Mouse (Mus musculus) megakaryocyte-erythroid progenitor cell, adult 5-6 weeks (primary cell): Measurements from ENCODE around the gene Lrch3. TPM values are rescaled to one million over a fixed set of nuclear protein-coding genes. Genes with fewer than 3 reads are reported as not detected.
A peak's percentile ranks its signal among the peaks of the same experiment; 100 is the strongest.

ENCODE experiments used
- ATAC-seq: replicated peaks from 2 replicates; pipeline ENCODE4 v1.8.0; 2016; ENCODE audit warnings: mild to moderate bottlenecking, inconsistent platforms; ENCODE audit not compliant: severe bottlenecking, poor library complexity, low FRiP score, low TSS enrichment
- total RNA-seq, 2 experiments: library from RNA; stranded (forward) in 1 of 2; stranded (reverse) in 1 of 2; fragments of 200-1000, 215-1000 nt in 1 of 2; fragments of >200 nt in 1 of 2; fragmentation: Nextera tagmentation in 1 of 2; gene quantifications; 2 replicates each; pipeline ENCODE4 v1.2.3; 2014 to 2017

The Lrch3 gene
- total RNA-seq, 2 experiments from 2014 or later: 13.1 to 15.6 TPM

GRCm38 (mm10) chr16:32956889-32957288, 43.0 kb downstream of the Lrch3 start:
- no peak for ATAC-seq

GRCm38 (mm10) chr16:32972535-32972934, 58.6 kb downstream of the Lrch3 start:
- no peak for ATAC-seq

DNA sequence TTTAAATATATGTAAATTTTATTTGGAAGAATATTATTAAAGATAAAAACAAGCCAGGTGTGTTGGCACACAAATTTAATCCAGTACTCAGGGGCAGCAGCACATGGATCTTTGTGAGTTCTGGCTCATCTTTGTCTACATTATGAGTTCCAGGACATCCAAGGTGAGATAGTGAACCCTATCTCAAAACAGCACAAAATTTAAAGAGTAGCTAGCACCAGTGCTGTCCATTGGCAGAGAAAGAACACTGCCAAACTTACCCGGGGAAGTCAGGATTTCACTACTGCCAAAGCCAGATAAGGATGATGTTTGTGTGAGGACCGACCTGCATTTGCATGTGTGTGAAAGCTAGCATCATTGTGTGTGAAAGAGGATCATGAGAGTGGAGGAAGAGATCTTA, 59.1 kb downstream of the Lrch3 start:
- ATAC-seq: peak; percentile 87

DNA sequence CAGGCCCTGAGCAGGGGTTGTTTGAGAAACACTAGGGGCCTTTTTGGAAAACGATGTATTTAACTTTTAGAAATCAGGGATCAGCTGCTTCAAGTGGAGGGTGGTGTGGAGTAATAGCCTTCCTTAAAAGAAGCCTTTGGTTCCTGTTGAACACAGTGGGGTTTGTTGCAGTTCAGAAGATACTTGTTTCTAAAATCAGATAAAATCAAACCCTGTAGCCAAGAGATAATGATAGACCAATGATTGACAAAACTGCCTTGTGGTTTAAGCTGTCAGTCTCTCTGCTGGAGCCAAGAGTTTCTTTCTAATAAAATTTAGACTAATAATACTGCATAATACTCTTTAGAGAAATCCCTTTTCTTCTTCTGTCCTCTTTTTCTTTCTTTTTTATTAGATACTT, 66.3 kb downstream of the Lrch3 start:
- no peak for ATAC-seq

GRCm38 (mm10) chr16:32981405-32981804, 67.5 kb downstream of the Lrch3 start:
- no peak for ATAC-seq

GRCm38 (mm10) chr16:32984631-32985030, 70.7 kb downstream of the Lrch3 start:
- no peak for ATAC-seq

GRCm38 (mm10) chr16:32992158-32992557, 78.3 kb downstream of the Lrch3 start:
- no peak for ATAC-seq

- no peak for ATAC-seq
These were observed 91.3 kb downstream of the Lrch3 start for GRCm38 (mm10) chr16:33005216-33005615.

DNA sequence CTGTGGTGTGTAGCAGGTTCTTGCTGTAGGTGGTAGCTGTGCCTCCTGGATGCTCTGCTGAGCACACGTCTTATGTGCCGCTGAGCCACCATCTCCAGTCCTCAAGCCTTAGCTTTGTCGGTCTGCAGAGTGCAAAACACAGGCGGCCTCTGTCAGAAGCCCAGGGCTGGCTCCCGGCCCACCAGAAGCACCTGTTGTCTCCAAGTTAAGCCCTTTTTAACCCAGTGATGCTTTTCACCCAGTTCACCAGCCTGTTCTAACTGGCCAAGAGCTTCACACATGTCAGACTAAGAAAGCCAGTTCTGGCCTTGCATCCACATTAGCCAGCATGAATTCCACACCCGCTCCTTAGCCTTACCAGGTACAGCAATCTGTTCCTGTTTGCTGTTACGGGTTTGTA, 93.0 kb downstream of the Lrch3 start:
- ATAC-seq: no peak

GRCm38 (mm10) chr16:33007436-33007835, 93.5 kb downstream of the Lrch3 start:
- no peak for ATAC-seq

DNA sequence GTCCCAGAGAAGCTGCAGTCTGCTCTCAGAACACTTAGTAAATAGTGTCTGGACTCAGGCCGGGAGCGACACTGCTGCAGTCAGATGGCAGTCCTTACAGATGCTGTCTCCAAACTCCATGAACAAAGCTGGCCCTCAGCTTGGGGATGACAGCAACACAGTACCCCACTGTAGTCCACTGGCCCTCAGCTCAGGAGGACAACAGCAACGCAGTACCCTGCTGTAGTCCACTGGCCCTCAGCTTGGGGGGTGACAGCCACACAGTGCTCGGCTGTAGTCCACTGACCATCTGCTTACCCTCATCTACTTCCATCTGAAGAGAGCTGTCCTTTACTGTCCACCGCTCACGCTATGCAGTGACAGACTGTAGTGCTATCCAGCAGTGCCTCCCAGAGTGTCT, 96.3 kb downstream of the Lrch3 start:
- ATAC-seq: no peak

- ATAC-seq: no peak
These were observed 99.9 kb downstream of the Lrch3 start for GRCm38 (mm10) chr16:33013801-33014200.

DNA sequence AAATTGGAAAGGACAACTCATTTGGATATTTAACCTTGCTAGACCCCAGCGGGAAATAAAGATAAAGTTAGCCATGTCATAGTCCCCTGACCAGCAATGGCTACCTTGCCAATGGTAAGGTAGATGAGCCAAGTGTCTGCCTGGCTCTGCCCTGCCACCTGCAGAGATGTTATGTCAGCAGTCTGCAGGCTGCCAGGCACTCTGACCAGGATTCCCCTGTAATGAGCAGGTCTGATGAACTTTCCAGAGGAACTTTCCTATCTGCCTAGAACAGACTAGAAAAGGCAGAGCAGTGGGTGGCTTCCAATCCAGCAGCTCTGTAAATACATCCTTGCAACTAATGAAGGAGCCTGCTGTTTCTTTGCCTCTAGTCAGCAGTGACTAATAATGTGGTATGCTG, 101.0 kb downstream of the Lrch3 start:
- no peak for ATAC-seq

DNA sequence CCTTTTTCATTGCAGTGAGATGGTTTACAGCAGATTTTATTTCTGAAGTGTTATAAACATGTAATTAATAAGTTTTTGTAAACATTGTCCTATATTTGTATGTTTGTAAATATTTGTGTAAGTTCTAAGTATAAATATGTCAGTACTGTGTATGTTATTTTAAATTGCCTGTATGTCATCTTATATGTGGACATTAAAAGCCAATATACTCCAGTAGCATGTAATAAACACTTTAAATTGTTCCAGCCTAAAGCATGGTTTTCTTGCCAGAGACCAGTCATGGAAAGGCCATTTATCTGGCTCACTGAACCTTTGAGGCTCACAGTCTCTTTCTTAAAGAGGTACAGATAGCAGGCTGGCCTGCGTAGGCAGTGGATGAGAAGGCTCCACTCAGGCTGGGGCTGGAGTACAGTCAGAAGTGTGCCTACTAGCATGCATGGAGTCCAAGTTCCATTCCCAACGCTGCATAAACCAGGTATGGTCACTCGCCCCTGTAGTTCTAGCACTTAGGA, 101.6 kb downstream of the Lrch3 start:
- no peak for ATAC-seq

DNA sequence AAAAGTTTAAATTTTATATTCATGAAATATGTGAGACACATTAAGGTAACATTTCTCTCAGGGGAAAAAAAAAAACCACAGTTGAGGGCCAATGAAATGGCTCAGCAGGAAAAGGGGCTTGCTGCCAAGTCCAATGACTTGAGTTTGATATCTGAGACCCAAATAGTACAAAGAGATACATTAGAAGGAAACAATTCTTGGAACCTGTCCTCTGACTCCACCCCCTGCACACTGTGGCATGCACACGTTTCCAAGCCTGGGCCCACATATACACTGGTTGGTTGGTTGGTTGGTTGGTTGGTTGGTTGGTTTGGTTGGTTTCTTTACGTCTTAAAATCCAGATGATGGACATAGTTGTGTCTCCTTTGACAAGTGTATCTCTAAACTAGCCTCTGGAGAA, 102.1 kb downstream of the Lrch3 start:
- peak; percentile 50; the same call in 1 of the 2 replicates for ATAC-seq

- ATAC-seq: no peak
These were observed 103.9 kb downstream of the Lrch3 start for GRCm38 (mm10) chr16:33017677-33018349.

GRCm38 (mm10) chr16:33019117-33019770, 105.3 kb downstream of the Lrch3 start:
- ATAC-seq: no peak

GRCm38 (mm10) chr16:33021381-33021780, 107.5 kb downstream of the Lrch3 start:
- no peak for ATAC-seq

DNA sequence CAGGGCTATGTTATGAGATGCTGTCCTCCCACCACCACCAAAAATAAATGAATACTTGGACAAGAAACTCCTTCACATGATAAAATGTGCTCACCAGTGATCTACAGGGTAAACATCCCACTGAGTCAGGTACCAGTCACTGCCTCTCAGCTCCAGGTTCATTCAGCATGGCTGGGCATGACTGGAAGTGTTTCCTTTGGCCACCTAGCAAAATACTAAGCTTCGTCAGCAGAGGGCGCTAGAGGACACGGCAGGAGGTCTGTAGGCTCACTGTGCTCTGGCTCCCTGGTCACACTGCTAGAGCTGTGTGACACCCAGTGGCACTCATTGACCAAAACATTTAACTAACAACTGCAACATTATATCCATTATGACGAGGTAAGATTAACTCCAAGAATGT, 109.8 kb downstream of the Lrch3 start:
- peak; percentile 99 for ATAC-seq

DNA sequence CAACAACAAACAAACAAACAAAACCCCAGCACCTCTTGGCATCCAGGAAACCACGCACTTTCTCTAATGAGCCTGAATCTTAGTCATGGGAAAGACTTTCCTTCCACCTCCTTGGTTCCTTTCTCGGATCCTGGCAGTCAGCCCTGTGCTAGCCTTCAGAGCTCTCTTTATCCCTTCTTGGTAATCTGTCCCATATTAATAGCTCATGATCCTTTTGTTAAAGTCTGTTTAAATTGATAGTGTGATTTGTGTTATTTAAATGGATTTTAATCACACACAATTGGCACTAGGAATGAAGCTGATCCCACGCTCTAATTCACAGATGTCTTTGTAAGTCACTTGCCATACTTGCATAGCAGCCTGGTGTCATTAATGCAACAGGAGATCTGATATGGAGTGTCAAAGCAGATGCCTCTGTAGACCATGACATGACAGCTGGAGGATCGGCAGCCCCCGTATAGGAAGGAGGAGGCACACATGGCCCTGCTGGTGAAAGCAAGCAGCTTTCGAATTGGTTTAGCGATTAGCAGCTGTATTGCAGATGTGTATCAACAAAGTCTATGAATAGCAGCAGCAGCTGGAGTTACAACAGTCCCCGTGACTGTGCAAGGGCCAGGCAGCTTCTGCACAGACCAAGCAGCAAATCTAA, 110.7 kb downstream of the Lrch3 start:
- no peak for ATAC-seq

- no peak for ATAC-seq
These were observed 112.5 kb downstream of the Lrch3 start for GRCm38 (mm10) chr16:33026357-33026756.
